Mouse (Mus musculus) splenic B cell, adult 2 months (primary cell): ENCODE measurements at regions not wholly inside any gene's neighbourhood (a gene's known extent, or its start where the extent isn't known, plus 50 kb on each side); places are given as distances from the start of the nearest gene placed in this dataset.
"Not testable (repeated sequence)": the region's sequence is repeated elsewhere in the genome, so short reads cannot be mapped to it uniquely, and the experiment has no call there.

ENCODE experiments used
- DNase-seq: peaks from one replicate; pipeline ENCODE4 v3.0.0-alpha.2; 2011; ENCODE audit warnings: low read depth, low spot score
- H3K27me3 ChIP-seq: 2 replicates; pipeline ENCODE4 v1.6.1; 2012; ENCODE audit warnings: mild to moderate bottlenecking, low read length, moderate library complexity, mixed read lengths; ENCODE audit not compliant: control insufficient read depth, poor library complexity, insufficient read depth, severe bottlenecking
- H3K36me3 ChIP-seq: 2 replicates; pipeline ENCODE4 v1.6.1; 2012; ENCODE audit warnings: mild to moderate bottlenecking, low read length, moderate library complexity, mixed read lengths; ENCODE audit not compliant: control insufficient read depth, poor library complexity, insufficient read depth, severe bottlenecking

DNA sequence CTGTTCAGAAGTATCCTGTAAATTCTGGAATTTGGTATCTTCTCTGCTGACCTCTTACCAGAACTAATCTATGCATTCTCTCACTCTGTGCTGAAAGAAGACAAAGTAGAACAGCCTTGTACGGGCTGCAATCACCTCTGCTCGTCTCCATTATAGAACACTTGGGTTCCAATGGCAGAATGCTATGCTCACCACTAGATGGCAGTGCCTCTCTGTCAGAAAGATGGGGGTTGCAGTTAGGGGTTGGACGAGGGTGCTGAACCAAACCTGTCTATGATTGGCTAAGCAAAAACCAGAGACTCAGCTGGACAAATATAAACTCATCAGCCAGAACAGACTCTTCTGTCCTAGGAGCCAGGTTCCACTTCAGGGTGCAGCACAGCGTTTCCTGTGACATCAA is 515.9 kb downstream of the Dad1 start:
- not testable (repeated sequence) for H3K36me3 ChIP-seq, DNase-seq, H3K27me3 ChIP-seq

- not testable (repeated sequence) for H3K36me3 ChIP-seq, DNase-seq, H3K27me3 ChIP-seq
Measured at GRCm38 (mm10) chr14:53736274-53736673, 517.6 kb downstream of the Dad1 start.

DNA sequence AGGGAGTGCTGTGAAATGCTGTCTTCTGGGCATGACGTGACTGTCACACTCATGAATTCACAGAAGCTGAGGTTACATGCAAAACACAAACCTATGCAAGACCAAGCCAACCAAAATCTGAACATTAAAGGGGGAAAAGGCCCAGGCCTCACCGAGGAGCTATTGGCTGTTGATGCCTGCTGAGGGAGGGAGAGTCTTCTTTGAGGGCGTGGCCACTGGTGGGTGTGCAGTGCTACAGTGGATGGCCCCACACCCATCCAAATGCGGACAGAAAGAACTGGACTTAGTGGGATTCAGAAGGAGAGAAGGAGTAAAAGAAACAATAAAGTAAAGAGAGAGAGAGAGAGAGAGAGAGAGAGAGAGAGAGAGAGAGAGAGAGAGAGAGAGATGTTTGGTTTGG is 522.3 kb downstream of the Dad1 start:
- H3K27me3 ChIP-seq, DNase-seq, H3K36me3 ChIP-seq: not testable (repeated sequence)

- H3K36me3 ChIP-seq: not testable (repeated sequence)
Measured at GRCm38 (mm10) chr14:53729877-53730276, 524.0 kb downstream of the Dad1 start.

GRCm38 (mm10) chr14:53729149-53729548 is 524.8 kb downstream of the Dad1 start:
- DNase-seq, H3K27me3 ChIP-seq, H3K36me3 ChIP-seq: not testable (repeated sequence)

More at GRCm38 (mm10) chr14:53729877-53730276, 524.0 kb downstream of the Dad1 start:
- not testable (repeated sequence) for DNase-seq, H3K27me3 ChIP-seq

- not testable (repeated sequence) for H3K36me3 ChIP-seq, DNase-seq
Measured at GRCm38 (mm10) chr14:53726914-53727313, 527.0 kb downstream of the Dad1 start.

GRCm38 (mm10) chr14:53723611-53724010 is 530.3 kb downstream of the Dad1 start:
- H3K36me3 ChIP-seq, H3K27me3 ChIP-seq, DNase-seq: not testable (repeated sequence)

More at GRCm38 (mm10) chr14:53726914-53727313, 527.0 kb downstream of the Dad1 start:
- H3K27me3 ChIP-seq: not testable (repeated sequence)

DNA sequence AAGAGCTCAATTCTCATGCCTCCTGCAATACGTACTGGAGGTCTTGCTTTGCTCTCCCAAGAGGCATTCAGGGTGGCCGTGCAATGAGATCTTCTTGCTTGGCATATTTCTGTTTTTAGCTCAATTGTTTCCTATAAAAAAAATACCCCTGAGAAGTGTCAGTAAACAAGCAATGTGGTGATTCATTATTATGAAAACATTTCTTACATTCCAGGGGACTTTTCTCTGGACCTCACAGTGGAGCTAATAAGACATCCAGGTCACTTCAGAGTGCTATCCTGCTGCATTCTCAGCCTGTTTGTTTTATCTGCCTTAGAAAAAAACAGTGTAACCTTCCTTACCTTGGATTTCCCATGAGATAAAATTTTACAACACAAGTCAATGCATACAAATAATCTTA is 532.0 kb downstream of the Dad1 start:
- not testable (repeated sequence) for H3K27me3 ChIP-seq, H3K36me3 ChIP-seq, DNase-seq

GRCm38 (mm10) chr14:53709627-53710026 is 544.3 kb downstream of the Dad1 start:
- H3K36me3 ChIP-seq, H3K27me3 ChIP-seq: not testable (repeated sequence)
- peak; percentile 15 for DNase-seq

DNA sequence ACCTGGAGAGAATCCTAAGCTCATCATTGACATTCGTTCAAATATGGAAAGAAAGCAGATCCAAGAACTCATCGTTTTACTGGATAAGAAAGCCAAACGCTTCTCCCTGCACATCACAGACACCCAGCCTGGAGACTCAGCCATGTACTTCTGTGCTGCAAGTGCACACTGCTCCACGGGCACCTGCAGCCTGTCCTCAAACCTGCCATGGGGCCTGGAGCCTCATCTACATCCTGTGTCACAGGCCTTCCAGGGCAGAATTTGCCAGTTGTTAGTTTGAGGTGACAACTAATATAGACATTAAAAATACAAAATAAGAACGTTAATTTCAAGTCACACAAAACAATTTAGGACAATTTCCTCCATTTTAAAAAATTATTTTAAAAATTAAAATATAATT is 549.6 kb downstream of the Dad1 start:
- H3K27me3 ChIP-seq, DNase-seq, H3K36me3 ChIP-seq: not testable (repeated sequence)

- DNase-seq, H3K36me3 ChIP-seq, H3K27me3 ChIP-seq: not testable (repeated sequence)
Measured at GRCm38 (mm10) chr14:53703593-53703992, 550.3 kb downstream of the Dad1 start.

GRCm38 (mm10) chr14:53684100-53684499 is 569.8 kb downstream of the Dad1 start:
- H3K27me3 ChIP-seq, DNase-seq, H3K36me3 ChIP-seq: not testable (repeated sequence)

DNA sequence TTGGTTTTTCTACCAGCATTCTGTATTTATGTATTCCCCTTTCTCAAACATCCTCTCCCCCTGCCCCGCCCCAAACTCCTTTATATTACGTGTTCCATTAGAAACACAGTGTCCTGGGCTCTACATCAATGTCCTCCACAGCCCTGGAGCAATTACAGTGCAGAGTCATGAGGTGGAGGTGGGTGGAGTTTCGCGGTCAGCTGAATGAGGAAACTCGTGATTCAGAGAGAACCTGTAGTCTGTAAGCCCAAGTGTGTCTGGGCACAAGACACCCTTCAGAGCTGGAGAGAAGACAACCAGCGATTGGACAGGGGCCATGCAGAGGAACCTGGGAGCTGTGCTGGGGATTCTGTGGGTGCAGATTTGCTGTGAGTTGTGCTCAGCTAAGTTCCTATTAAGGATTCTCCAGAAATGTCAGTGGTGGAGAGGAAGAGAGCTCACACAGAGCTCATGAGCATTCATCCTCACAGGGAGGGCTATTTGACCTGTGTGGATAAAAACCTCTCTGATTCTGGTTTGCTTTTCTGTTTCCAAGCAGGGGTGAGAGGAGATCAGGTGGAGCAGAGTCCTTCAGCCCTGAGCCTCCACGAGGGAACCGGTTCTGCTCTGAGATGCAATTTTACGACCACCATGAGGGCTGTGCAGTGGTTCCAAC is 570.4 kb downstream of the Dad1 start:
- H3K36me3 ChIP-seq, DNase-seq, H3K27me3 ChIP-seq: not testable (repeated sequence)

DNA sequence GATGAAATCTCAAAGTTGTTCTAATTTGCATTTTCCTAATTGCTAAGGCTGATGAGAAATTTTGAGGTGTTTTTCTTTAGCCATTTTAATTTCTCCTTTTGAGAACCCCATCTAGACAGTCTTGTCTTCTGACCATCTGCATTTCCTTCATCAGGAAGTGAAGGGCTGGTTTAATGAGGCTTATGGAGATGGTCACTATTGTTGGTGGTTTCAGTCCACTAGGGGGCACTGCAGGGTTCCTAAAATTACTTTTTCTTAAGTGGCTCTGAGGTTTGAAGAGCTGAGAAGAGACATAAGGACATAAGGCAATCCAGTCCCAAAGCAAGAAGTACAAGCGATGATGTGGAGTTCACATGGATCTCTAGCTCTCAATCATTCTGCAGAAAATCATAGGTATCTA is 571.2 kb downstream of the Dad1 start:
- H3K27me3 ChIP-seq, H3K36me3 ChIP-seq, DNase-seq: not testable (repeated sequence)

- not testable (repeated sequence) for H3K27me3 ChIP-seq, H3K36me3 ChIP-seq, DNase-seq
Measured at GRCm38 (mm10) chr14:53681320-53681719, 572.6 kb downstream of the Dad1 start.

DNA sequence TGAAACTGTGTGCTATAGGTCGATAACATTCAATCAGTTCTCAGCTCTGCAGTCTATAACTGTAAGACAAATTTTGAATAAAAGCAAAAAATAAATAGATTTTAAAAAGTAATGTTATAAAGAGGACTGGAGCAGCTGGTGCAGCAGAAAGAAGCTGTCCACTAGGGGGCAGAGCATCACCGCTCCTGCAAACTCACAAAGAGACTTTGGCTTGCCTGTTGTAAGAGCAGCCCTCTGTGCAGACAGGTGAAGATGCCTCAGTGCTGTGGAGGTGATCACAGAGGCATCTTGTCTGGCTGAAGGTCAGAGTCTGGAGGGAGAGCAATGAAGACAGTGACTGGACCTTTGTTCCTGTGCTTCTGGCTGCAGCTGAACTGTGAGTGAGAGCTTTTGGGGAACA is 588.2 kb downstream of the Dad1 start:
- not testable (repeated sequence) for H3K27me3 ChIP-seq, H3K36me3 ChIP-seq
- peak; percentile 4 for DNase-seq
